ENCODE assay signal across 16 mouse cellular contexts in the genomic region with DNA sequence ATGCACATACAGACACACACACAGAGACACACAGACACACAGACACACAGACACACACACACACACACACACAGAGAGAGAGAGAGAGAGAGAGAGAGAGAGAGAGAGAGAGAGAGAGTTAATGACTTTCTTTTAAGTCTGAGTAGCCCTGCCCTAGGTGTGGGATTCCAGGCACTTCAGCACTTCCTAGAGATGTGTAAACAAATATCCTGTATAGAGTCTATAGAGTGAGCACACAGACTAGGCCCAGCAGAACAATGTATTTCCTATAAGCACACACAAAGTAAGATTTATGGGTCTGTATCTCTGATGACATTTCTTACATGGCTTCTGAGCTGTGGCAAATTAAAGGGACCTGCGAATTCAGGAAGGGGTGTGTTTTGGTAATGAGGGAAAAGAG.
"Had no signal": no experiment of that assay in that cellular context is flagged by ENCODE, and none has a peak within 500 bp of the region (broad histone marks: within the 10 kb centered on the region; RNA-seq: fewer than 3 reads in every experiment).

No protein-coding gene starts in this region.

- H3K4me1 ChIP-seq: liver, embryonic 13.5 days; liver, embryonic 15.5 days; megakaryocyte, embryonic 14.5 days; stomach, embryonic 15.5 days had no signal

- H3K9ac ChIP-seq: liver, embryonic 13.5 days; liver, embryonic 15.5 days; liver, postnatal 0 days; stomach, embryonic 15.5 days had no signal

- H3K4me2 ChIP-seq: liver, embryonic 13.5 days; liver, embryonic 15.5 days; midbrain, embryonic 11.5 days; stomach, embryonic 15.5 days had no signal

- H3K27ac ChIP-seq: liver, embryonic 13.5 days; liver, embryonic 15.5 days; macrophage; stomach, embryonic 15.5 days; stomach, postnatal 0 days had no signal

- H3K36me3 ChIP-seq: liver, embryonic 13.5 days; liver, embryonic 15.5 days; midbrain, embryonic 13.5 days; midbrain, embryonic 15.5 days; stomach, embryonic 15.5 days had no signal

- H3K4me3 ChIP-seq: liver, embryonic 13.5 days; liver, embryonic 15.5 days; megakaryocyte, embryonic 14.5 days; midbrain, embryonic 13.5 days; midbrain, embryonic 15.5 days; stomach, embryonic 15.5 days had no signal

- DNase-seq: liver, embryonic 13.5 days; liver, postnatal 0 days; lung, adult 2 months; lung, postnatal 10 days; right cerebral cortex, postnatal 14 days; thymus, adult 2 months; thymus, postnatal 25 days; thymus, postnatal 4 days had no signal

- H3K27me3 ChIP-seq: liver, embryonic 13.5 days; liver, embryonic 15.5 days; megakaryocyte, embryonic 14.5 days; midbrain, embryonic 13.5 days; midbrain, embryonic 15.5 days; stomach, embryonic 15.5 days had no signal

- H3K9me3 ChIP-seq: liver, embryonic 13.5 days; liver, embryonic 15.5 days; midbrain, embryonic 13.5 days; midbrain, embryonic 15.5 days; stomach, embryonic 15.5 days had no signal

- ATAC-seq: liver, postnatal 0 days had no signal
